28 mouse cellular contexts compared by ENCODE assay signal in the genomic region with DNA sequence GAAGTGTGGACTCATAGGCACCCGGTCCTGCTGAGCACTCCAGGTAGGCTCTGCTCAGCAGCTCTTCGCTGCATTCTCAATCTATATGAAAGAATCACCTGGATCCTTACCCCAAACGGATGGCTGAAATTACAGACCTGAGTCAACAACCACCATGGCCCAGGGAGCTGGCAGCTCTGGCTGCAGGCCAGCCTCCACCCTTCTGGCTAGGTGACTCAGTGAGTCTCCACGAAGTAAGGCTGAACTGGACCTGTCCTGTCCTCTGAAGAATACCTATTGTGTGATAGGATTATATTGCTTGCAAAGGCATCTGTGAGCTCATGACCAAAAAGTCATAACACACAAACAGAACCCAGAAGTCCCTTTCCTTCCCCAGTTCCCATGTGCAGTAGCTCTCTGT. TPM values are rescaled to one million over a fixed set of nuclear protein-coding genes. Genes with fewer than 3 reads are reported as not detected.
DNase-seq lines count a peak whose midpoint lies in the region; ATAC-seq and TF ChIP-seq lines count a peak whose summit lies in the region.
"Had no signal": no experiment of that assay in that cellular context is flagged by ENCODE, and none has a peak within 500 bp of the region (broad histone marks: within the 10 kb centered on the region; RNA-seq: fewer than 3 reads in every experiment).

No protein-coding gene starts in this region.

- H3K9ac ChIP-seq in lung, postnatal 0 days (replicated peaks; ENCODE audit: low read depth) = no peak overlapping the region
- H3K9ac ChIP-seq: embryonic facial prominence, embryonic 12.5 days; heart, embryonic 15.5 days; hindbrain, embryonic 12.5 days; intestine, embryonic 15.5 days; liver, embryonic 15.5 days had no signal

- no peak for DNase-seq in layer of hippocampus, adult 2 months (ENCODE audit: low spot score in 2 of 2)
- no peak for DNase-seq in layer of hippocampus, adult 18-20 months (ENCODE audit: low spot score in 2 of 2)
- DNase-seq in urinary bladder, postnatal 14 days (ENCODE audit: low spot score) = peak; percentile 61
- DNase-seq in urinary bladder, adult 2 months (ENCODE audit: low spot score) = no peak
- DNase-seq in lung, postnatal 0 days (ENCODE audit: low spot score) = peak; percentile 28
- no peak for DNase-seq in gastrocnemius, postnatal 36 days
- DNase-seq in frontal cortex, postnatal 10 days (ENCODE audit: low spot score in 2 of 2) = no peak
- DNase-seq: adrenal gland, postnatal 10 days; cerebellum, adult 11 months; cerebellum, adult 9-10 months; cerebellum, postnatal 36 days; heart, postnatal 36 days; kidney, adult 2 months; layer of hippocampus, adult 9-11 months; liver; midbrain, embryonic 14.5 days; thymus, postnatal 4 days had no signal

- peak; percentile 19; the same call in 1 of the 2 replicates for ATAC-seq in lung, postnatal 0 days
- ATAC-seq: forebrain, embryonic 16.5 days; hindbrain, postnatal 0 days; intestine, embryonic 15.5 days had no signal

- WGBS in lung, postnatal 0 days = 66% methylated on average over 4 of the region's 4 CpGs

- no peaks in the 10 kb centered on the region for H3K27me3 ChIP-seq in lung, postnatal 0 days (replicated peaks; ENCODE audit: insufficient read depth, low read length)
- H3K27me3 ChIP-seq: embryonic facial prominence, embryonic 12.5 days; heart, embryonic 15.5 days; hindbrain, embryonic 12.5 days; intestine, embryonic 15.5 days; liver, embryonic 15.5 days had no signal

- peak overlapping the region; percentile 66; the same call in 1 of the 2 replicates for H3K27ac ChIP-seq in layer of hippocampus, adult 2 months
- no peak overlapping the region for H3K27ac ChIP-seq in lung, postnatal 0 days (ENCODE audit: low read length)
- H3K27ac ChIP-seq: embryonic facial prominence, embryonic 12.5 days; forebrain, embryonic 10.5 days; heart, embryonic 10.5 days; heart, embryonic 15.5 days; hindbrain, embryonic 12.5 days; hindbrain, postnatal 0 days; intestine, embryonic 15.5 days; liver, embryonic 15.5 days had no signal

- no peak for TF ChIP-seq CTCF in layer of hippocampus, adult 2 months (conservative IDR thresholded peaks at IDR 0.05)
- no peak for TF ChIP-seq CTCF in lung, postnatal 0 days (IDR thresholded peaks at IDR 0.05)

- H3K36me3 ChIP-seq in lung, postnatal 0 days (ENCODE audit: insufficient read depth, low read length) = no peaks in the 10 kb centered on the region
- H3K36me3 ChIP-seq: embryonic facial prominence, embryonic 12.5 days; forebrain, embryonic 10.5 days; heart, embryonic 10.5 days; heart, embryonic 15.5 days; hindbrain, embryonic 12.5 days; intestine, embryonic 15.5 days; liver, embryonic 15.5 days had no signal

- H3K9me3 ChIP-seq in lung, postnatal 0 days (ENCODE audit: low read length) = no peaks in the 10 kb centered on the region
- H3K9me3 ChIP-seq: embryonic facial prominence, embryonic 12.5 days; forebrain, embryonic 10.5 days; heart, embryonic 10.5 days; heart, embryonic 15.5 days; hindbrain, embryonic 12.5 days; intestine, embryonic 15.5 days; liver, embryonic 15.5 days had no signal

- no peak for TF ChIP-seq EP300 in lung, postnatal 0 days (IDR thresholded peaks at IDR 0.05)

- no peak overlapping the region for H3K4me2 ChIP-seq in lung, postnatal 0 days (replicated peaks; ENCODE audit: low read depth, low read length)
- H3K4me2 ChIP-seq: embryonic facial prominence, embryonic 12.5 days; heart, embryonic 15.5 days; hindbrain, embryonic 12.5 days; intestine, embryonic 15.5 days; liver, embryonic 15.5 days had no signal

- no peaks in the 10 kb centered on the region for H3K4me1 ChIP-seq in lung, postnatal 0 days (ENCODE audit: insufficient read depth, low read depth, low read length)
- H3K4me1 ChIP-seq: embryonic facial prominence, embryonic 12.5 days; heart, embryonic 15.5 days; hindbrain, embryonic 12.5 days; intestine, embryonic 15.5 days; liver, embryonic 15.5 days had no signal

- H3K4me3 ChIP-seq in layer of hippocampus, adult 2 months = no peak overlapping the region
- no peak overlapping the region for H3K4me3 ChIP-seq in lung, postnatal 0 days (ENCODE audit: low read depth, low read length)
- H3K4me3 ChIP-seq: embryonic facial prominence, embryonic 12.5 days; forebrain, embryonic 10.5 days; heart, embryonic 10.5 days; heart, embryonic 15.5 days; hindbrain, embryonic 12.5 days; intestine, embryonic 15.5 days; liver, embryonic 15.5 days had no signal

- intact Hi-C loops in gastrocnemius, postnatal 36 days (cut with DNase I) = no loop called here

RNA-seq across cellular contexts. Expression of a gene that starts 22.5 kb away (rescaled TPM):
- 10 to 100 TPM; 15.1 to 19.0 TPM for total RNA-seq in layer of hippocampus, adult 2 months (2021)
- total RNA-seq in layer of hippocampus, adult 18-20 months (2021) = 10 to 100 TPM; 18.0 to 27.4 TPM
- 15.0 and 18.1 TPM in 2 replicates for polyA plus RNA-seq in urinary bladder, adult 2 months (2012; rRNA removed)
- 9.7 and 12.0 TPM in 2 replicates for polyA plus RNA-seq in lung, postnatal 0 days (2015; fragmentation: Nextera tagmentation; extraction: Ambion mirVana)
- total RNA-seq in gastrocnemius, postnatal 36 days (2021) = 100 to 1,000 TPM in 1 of 2 experiments, 10 to 100 TPM in 1; 89.2 to 111 TPM
- total RNA-seq: granulocyte monocyte progenitor cell, adult 5-6 weeks; monocyte, adult 5-6 weeks had no signal

Comparison
In these comparisons a context has a peak if more than half of its experiments do, and no peak if none do; other contexts are left out.
1. DNase-seq: peak in urinary bladder, postnatal 14 days (single experiment) and lung, postnatal 0 days (single experiment); none in layer of hippocampus, adult 2 months (0 of 2), layer of hippocampus, adult 18-20 months (0 of 2), urinary bladder, adult 2 months (single experiment), gastrocnemius, postnatal 36 days (0 of 2) and frontal cortex, postnatal 10 days (0 of 2).